Mouse (Mus musculus) forebrain, embryonic 12.5 days (tissue): ENCODE data around the gene Rsrc2. TPM values are rescaled to one million over a fixed set of nuclear protein-coding genes. Genes with fewer than 3 reads are reported as not detected.
"Not testable (repeated sequence)": the region's sequence is repeated elsewhere in the genome, so short reads cannot be mapped to it uniquely, and the experiment has no call there.

Experiments
- ATAC-seq: fragments of 200-750 bp; cut with Nextera tagmentation; 2 replicates; pipeline ENCODE4 v1.8.0; 2017; ENCODE audit warnings: moderate TSS enrichment; ENCODE audit not compliant: low FRiP score
- H3K27ac ChIP-seq: fragments of 300-500 bp; sonication (generic); 2 replicates; pipeline ENCODE4 v1.5.1; 2016; ENCODE audit warnings: mild to moderate bottlenecking
- H3K27me3 ChIP-seq: fragments of 300-500 bp; sonication (generic); 2 replicates; pipeline ENCODE4 v1.6.1; 2016; ENCODE audit warnings: mild to moderate bottlenecking
- H3K36me3 ChIP-seq: fragments of 300-500 bp; sonication (generic); replicated peaks from 2 replicates; pipeline ENCODE4 v1.6.1; 2016; ENCODE audit warnings: mild to moderate bottlenecking
- H3K4me1 ChIP-seq: fragments of 300-500 bp; sonication (generic); 2 replicates; pipeline ENCODE4 v1.6.1; 2016
- H3K4me2 ChIP-seq: fragments of 300-500 bp; sonication (generic); 2 replicates; pipeline ENCODE4 v1.6.1; 2016; ENCODE audit warnings: mild to moderate bottlenecking, moderate library complexity
- H3K4me3 ChIP-seq: fragments of 300-500 bp; sonication (generic); replicated peaks from 2 replicates; pipeline ENCODE4 v1.5.1; 2016; ENCODE audit warnings: mild to moderate bottlenecking
- H3K9ac ChIP-seq: fragments of 300-500 bp; sonication (generic); 2 replicates; pipeline ENCODE4 v1.6.1; 2016; ENCODE audit warnings: mild to moderate bottlenecking
- H3K9me3 ChIP-seq: fragments of 300-500 bp; sonication (generic); 2 replicates; pipeline ENCODE4 v1.6.1; 2016
- WGBS: fragments of 180-500 bp; shearing (Covaris S2); methylation state at CpG from one replicate; pipeline ENCODE4 v1.1.7; 2016; 5-methylcytosine and 5-hydroxymethylcytosine counted together
- polyA plus RNA-seq: library from polyadenylated mRNA; unstranded; fragments of >200 nt; fragmentation: Nextera tagmentation; extraction: Ambion mirVana; gene quantifications from 2 replicates; pipeline ENCODE4 v1.2.1, GENCODE M21; 2016

Gene Rsrc2
- polyA plus RNA-seq, result 166 and 179 TPM in 2 replicates

- Histone ChIP-seq H3K36me3 (peaks cover 12% of the 10 kb centered on the region), H3K4me3 (peak within 1 kb of the TSS; percentile 85), H3K27ac (peak within 1 kb of the TSS; percentile 99), H3K27me3 (no peaks in the 10 kb centered on the region), H3K4me2 (peak within 1 kb of the TSS; percentile 81), H3K4me1 (peaks cover 35% of the 10 kb centered on the region), H3K9ac (peak within 1 kb of the TSS; percentile 93), H3K9me3 (no peaks in the 10 kb centered on the region)
- ATAC-seq, result peak; percentile 99
- WGBS, result under 1% methylated on average over 63 of the region's 63 CpGs
Observed at GRCm38 (mm10) chr5:123749065-123750064, at the start of gene Rsrc2, which contains the start of gene Kntc1. Rsrc2 (minus strand) TSS chr5:123749414. Kntc1 (plus strand) TSS chr5:123749716.

GRCm38 (mm10) chr5:123793081-123793480 lies 43.9 kb upstream of the Rsrc2 start:
- Histone ChIP-seq H3K4me1 (no peaks in the 10 kb centered on the region), H3K4me2 (no peak overlapping the region), H3K36me3 (peaks cover 94% of the 10 kb centered on the region), H3K9me3 (no peaks in the 10 kb centered on the region), H3K4me3 (no peak overlapping the region), H3K27ac (no peak overlapping the region), H3K9ac (no peak overlapping the region), H3K27me3 (no peaks in the 10 kb centered on the region)
- 91% methylated on average over 2 of the region's 2 CpGs for WGBS
- no peak for ATAC-seq

GRCm38 (mm10) chr5:123788976-123789375 lies 39.8 kb upstream of the Rsrc2 start:
- no peaks in the 10 kb centered on the region for H3K9me3 ChIP-seq
- 94% methylated on average over 7 of the region's 7 CpGs for WGBS
- no peak overlapping the region for H3K4me2 ChIP-seq
- H3K27me3 ChIP-seq, result no peaks in the 10 kb centered on the region
- ATAC-seq, result no peak
- H3K27ac ChIP-seq, result no peak overlapping the region
- no peak overlapping the region for H3K9ac ChIP-seq
- no peak overlapping the region for H3K4me3 ChIP-seq
- H3K36me3 ChIP-seq, result peaks cover 94% of the 10 kb centered on the region
- H3K4me1 ChIP-seq, result no peaks in the 10 kb centered on the region

GRCm38 (mm10) chr5:123781864-123782263 lies 32.6 kb upstream of the Rsrc2 start:
- no peaks in the 10 kb centered on the region for H3K27me3 ChIP-seq
- H3K9ac ChIP-seq, result no peak overlapping the region
- no peaks in the 10 kb centered on the region for H3K4me1 ChIP-seq
- no peak for ATAC-seq
- H3K4me3 ChIP-seq, result no peak overlapping the region
- 96% methylated on average over 4 of the region's 4 CpGs for WGBS
- no peak overlapping the region for H3K27ac ChIP-seq
- no peaks in the 10 kb centered on the region for H3K9me3 ChIP-seq
- no peak overlapping the region for H3K4me2 ChIP-seq
- H3K36me3 ChIP-seq, result peaks cover 93% of the 10 kb centered on the region

GRCm38 (mm10) chr5:123780716-123781115 lies 31.5 kb upstream of the Rsrc2 start:
- WGBS, result 93% methylated on average over 8 of the region's 8 CpGs
- Histone ChIP-seq H3K4me1 (no peaks in the 10 kb centered on the region), H3K36me3 (peaks cover 94% of the 10 kb centered on the region), H3K27ac (no peak overlapping the region), H3K4me2 (no peak overlapping the region), H3K4me3 (no peak overlapping the region), H3K9ac (no peak overlapping the region), H3K27me3 (no peaks in the 10 kb centered on the region), H3K9me3 (no peaks in the 10 kb centered on the region)
- ATAC-seq, result no peak

- H3K27ac ChIP-seq, result no peak overlapping the region
- no peaks in the 10 kb centered on the region for H3K4me1 ChIP-seq
- no peaks in the 10 kb centered on the region for H3K27me3 ChIP-seq
- no peaks in the 10 kb centered on the region for H3K9me3 ChIP-seq
- 93% methylated on average over 9 of the region's 9 CpGs for WGBS
- no peak for ATAC-seq
- peaks cover 80% of the 10 kb centered on the region for H3K36me3 ChIP-seq
- no peak overlapping the region for H3K9ac ChIP-seq
- no peak overlapping the region for H3K4me2 ChIP-seq
- no peak overlapping the region for H3K4me3 ChIP-seq
Observed at GRCm38 (mm10) chr5:123773441-123773840, 24.2 kb upstream of the Rsrc2 start.

GRCm38 (mm10) chr5:123766455-123766854 lies 17.2 kb upstream of the Rsrc2 start:
- H3K4me1 ChIP-seq, H3K4me3 ChIP-seq, H3K27ac ChIP-seq, H3K9me3 ChIP-seq, H3K27me3 ChIP-seq, ATAC-seq, H3K4me2 ChIP-seq, H3K9ac ChIP-seq: not testable (repeated sequence)
- 95% methylated on average over 11 of the region's 11 CpGs for WGBS
- peaks cover 78% of the 10 kb centered on the region for H3K36me3 ChIP-seq

GRCm38 (mm10) chr5:123765506-123765905 lies 16.3 kb upstream of the Rsrc2 start:
- ATAC-seq, result no peak
- Histone ChIP-seq H3K9ac (no peak overlapping the region), H3K9me3 (no peaks in the 10 kb centered on the region), H3K4me3 (no peak overlapping the region), H3K4me2 (no peak overlapping the region), H3K27ac (no peak overlapping the region), H3K36me3 (peaks cover 77% of the 10 kb centered on the region), H3K4me1 (no peaks in the 10 kb centered on the region), H3K27me3 (no peaks in the 10 kb centered on the region)
- 96% methylated on average over 11 of the region's 11 CpGs for WGBS

- Histone ChIP-seq H3K4me1 (peaks cover 35% of the 10 kb centered on the region), H3K9ac (peak overlapping the region; percentile 93), H3K4me2 (peak overlapping the region; percentile 81), H3K4me3 (peak overlapping the region; percentile 85), H3K36me3 (peaks cover 16% of the 10 kb centered on the region), H3K27me3 (no peaks in the 10 kb centered on the region), H3K9me3 (no peaks in the 10 kb centered on the region), H3K27ac (peak overlapping the region; percentile 99)
- no peak; the same call in 1 of the 2 replicates for ATAC-seq
- under 1% methylated on average over 18 of the region's 18 CpGs for WGBS
Observed at GRCm38 (mm10) chr5:123748339-123749064, 712 bp downstream of the Rsrc2 start.

GRCm38 (mm10) chr5:123747604-123748003 lies 1.6 kb downstream of the Rsrc2 start:
- no peaks in the 10 kb centered on the region for H3K27me3 ChIP-seq
- no peak for ATAC-seq
- WGBS, result 35% methylated on average over 7 of the region's 7 CpGs
- no peak overlapping the region for H3K27ac ChIP-seq
- H3K4me3 ChIP-seq, result peak overlapping the region; percentile 85
- H3K36me3 ChIP-seq, result peaks cover 23% of the 10 kb centered on the region
- peak overlapping the region; percentile 81 for H3K4me2 ChIP-seq
- H3K9ac ChIP-seq, result peak overlapping the region; percentile 93
- peaks cover 35% of the 10 kb centered on the region for H3K4me1 ChIP-seq
- H3K9me3 ChIP-seq, result no peaks in the 10 kb centered on the region

GRCm38 (mm10) chr5:123746253-123746652 lies 3.0 kb downstream of the Rsrc2 start:
- ATAC-seq, result no peak
- Histone ChIP-seq H3K27ac (no peak overlapping the region), H3K36me3 (peaks cover 30% of the 10 kb centered on the region), H3K4me2 (peak overlapping the region; percentile 81), H3K9ac (no peak overlapping the region; the same call in 1 of the 2 replicates), H3K27me3 (no peaks in the 10 kb centered on the region), H3K9me3 (no peaks in the 10 kb centered on the region), H3K4me3 (peak overlapping the region; percentile 85; the same call in 1 of the 2 replicates), H3K4me1 (peaks cover 35% of the 10 kb centered on the region)

GRCm38 (mm10) chr5:123744358-123744757 lies 4.9 kb downstream of the Rsrc2 start:
- H3K4me2 ChIP-seq, result no peak overlapping the region
- peaks cover 45% of the 10 kb centered on the region for H3K36me3 ChIP-seq
- no peaks in the 10 kb centered on the region for H3K27me3 ChIP-seq
- no peaks in the 10 kb centered on the region for H3K9me3 ChIP-seq
- ATAC-seq, result no peak
- H3K4me1 ChIP-seq, result peaks cover 23% of the 10 kb centered on the region
- no peak overlapping the region for H3K9ac ChIP-seq
- WGBS, result 89% methylated on average over 2 of the region's 2 CpGs
- H3K27ac ChIP-seq, result no peak overlapping the region
- no peak overlapping the region for H3K4me3 ChIP-seq
